Mouse (Mus musculus): ENCODE results near the gene Tm4sf4. TPM values are rescaled to one million over a fixed set of nuclear protein-coding genes. Genes with fewer than 3 reads are reported as not detected.

Tm4sf4 gene
- total RNA-seq (2021) = 0.81 and 1.2 TPM in 2 replicates
- long read RNA-seq, transcript Tm4sf4-201 (5 exons, 1,496 nt) = major isoform, 42 of 45 reads
- long read RNA-seq, partial matches to known transcripts = 1 of 45 reads
- long read RNA-seq, other reads (novel, unspliced or antisense) = 2 of 45 reads

DNA sequence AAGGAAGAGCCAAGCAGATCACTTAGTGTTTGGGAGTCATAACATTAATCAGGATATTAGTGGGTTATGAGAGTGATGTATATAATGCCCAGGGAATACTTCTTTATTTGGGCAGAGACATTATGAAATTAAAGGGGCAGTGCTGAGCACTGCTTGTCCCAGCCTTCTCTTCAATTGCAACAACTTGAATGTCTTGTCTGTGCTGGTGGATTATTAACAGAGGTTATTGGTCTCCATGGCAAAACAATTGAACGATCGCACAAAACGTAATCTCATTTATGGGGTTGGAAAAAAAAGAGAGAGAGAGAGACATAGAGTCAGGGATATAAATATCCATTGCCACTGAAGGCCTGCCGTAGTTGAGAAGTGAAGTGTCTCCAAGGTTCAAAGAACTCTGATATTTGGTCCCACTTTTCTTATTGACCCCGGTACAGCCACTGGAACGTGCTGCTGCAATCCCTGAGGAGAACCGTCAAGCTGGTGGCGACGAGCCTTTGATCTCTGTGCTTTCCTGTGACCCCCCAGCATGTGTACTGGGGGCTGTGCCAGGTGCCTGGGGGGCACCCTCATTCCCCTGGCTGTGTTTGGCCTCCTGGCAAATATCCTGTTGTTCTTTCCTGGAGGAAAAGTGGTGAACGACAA is at the start of gene Tm4sf4:
TSS of gene Tm4sf4 (plus strand) at position 226 of the 642 bp plus-strand sequence.
- no peak for DNase-seq

DNA sequence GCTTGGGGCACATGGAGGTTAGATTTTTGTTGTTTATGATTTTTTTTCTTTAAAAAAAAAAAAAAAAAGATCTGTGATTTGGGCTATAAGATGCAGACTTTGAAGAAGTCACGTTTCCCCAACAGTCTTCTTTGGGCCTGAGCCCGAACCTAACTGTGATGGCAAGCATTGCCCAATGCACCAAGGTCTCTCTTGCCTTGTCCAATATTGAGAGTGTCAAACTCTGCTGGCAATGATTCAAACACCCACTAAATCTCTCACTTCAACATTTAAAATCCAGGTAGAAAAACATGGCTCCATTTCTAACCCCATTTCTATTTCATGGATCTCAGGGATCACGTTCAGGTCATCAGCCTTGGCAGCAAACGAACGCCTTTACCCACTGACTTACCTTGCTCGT is 38.7 kb upstream of the Tm4sf4 start:
- DNase-seq = no peak

DNA sequence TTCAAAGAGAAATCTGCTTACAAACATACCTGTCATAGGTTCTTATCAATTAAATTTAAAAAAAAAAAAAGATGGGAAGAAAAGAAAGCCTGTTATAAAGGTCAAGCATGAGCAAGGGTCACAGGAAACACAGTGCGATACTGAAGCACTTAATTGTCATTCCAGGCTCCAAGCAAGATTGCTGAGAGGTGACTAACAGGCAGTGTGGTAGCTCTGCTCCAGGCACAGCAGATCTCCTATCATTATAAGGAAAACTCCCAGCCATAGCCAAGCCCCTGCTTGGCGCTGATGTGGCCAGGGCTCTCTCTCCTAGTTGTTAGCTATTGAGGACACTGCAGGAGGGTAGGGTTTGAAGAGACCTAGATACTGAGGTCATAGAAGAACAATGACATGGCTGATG is 38.2 kb upstream of the Tm4sf4 start:
- no peak for DNase-seq

DNA sequence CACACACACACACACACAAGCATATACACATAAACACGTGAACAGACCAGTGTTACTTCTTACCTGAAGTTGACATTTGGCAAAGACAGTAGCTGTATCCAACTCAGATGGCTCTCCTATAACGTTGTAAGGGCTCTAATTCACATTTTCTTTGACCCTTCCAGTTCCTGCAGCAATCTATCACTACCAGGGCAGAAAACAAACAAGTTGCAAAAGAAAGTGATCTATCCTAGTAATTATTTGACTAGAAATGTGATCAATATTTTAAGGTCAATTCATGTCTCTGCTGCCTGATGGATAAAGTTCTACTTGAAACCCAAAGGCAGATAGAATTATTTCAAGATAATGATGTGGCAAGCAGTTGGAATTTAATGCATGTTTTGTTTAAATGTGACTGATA is 37.5 kb upstream of the Tm4sf4 start:
- no peak for DNase-seq

DNA sequence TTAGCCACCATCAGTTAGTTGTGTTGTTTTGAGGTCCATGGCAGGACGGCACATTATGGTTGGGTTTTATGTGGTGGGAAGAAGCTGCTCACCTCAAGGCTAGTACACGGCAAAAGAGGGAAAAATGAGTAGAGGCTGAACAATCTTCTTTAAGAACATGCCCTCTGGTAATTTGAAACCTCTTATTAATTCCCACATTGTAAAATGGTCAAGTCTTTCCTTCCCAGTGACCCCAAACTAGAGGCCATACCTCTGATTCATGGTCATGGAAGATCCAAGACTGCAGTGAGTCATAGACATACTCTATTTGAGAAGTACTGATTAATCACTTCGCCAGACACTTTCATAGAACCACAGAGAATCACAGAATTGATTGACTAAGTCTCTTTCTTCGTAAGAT is 13.6 kb upstream of the Tm4sf4 start:
- DNase-seq = no peak

DNA sequence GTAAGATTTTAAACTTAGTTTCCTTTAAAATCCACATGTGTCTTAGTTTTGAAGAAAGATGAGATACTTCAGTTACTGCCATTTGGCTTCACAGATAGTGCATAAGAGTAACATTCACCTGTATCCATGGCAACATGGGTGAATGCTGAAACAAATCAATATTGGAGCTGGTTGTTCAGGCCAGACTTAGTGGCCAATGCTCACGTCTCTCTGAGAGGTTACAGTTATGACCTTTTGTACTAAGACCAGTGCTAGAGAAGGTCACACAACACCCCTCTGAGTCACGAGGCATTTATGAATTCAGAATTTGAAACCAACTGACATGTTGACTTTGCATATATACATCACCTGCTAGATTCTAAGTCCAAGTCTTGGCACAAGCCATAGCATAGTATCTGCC is 4.9 kb upstream of the Tm4sf4 start:
- DNase-seq = no peak

DNA sequence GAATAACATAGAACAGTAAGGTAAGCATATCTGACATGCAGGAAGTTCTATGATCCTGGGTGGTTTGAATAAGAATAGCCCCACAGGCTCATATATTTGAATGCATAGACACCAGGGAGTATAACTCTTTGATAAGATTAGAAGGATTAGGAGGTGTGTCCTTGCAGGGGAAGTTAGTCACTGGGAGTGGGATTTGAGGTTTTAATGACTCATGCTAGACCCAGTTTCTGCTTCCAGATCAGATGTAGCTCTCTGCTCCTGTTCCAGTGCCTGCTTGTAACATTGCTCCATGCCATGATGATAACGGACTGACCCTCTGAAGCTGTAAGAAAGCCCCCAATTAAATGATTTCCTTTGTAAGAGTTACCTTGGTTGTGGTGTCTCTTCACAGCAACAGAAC is 4.5 kb upstream of the Tm4sf4 start:
- DNase-seq = no peak

DNA sequence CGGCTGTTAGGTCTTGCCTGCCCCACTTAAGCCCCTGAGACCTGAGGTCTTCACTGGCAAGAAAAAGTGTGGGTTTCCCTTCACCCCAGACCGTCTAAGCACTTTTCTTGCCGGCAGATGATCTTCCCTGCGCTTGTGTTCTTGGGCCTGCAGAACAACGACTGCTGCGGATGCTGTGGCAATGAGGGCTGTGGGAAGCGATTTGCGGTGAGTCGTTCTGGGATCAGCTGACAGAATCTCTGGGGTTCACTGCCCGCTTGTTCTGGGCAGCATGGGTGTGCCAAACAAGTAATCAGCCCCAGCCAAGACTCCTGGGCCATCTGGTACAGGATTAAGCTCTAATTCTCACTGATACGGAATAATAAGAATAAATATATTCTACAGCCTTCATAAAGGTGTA is 1.2 kb downstream of the Tm4sf4 start:
- DNase-seq = no peak

DNA sequence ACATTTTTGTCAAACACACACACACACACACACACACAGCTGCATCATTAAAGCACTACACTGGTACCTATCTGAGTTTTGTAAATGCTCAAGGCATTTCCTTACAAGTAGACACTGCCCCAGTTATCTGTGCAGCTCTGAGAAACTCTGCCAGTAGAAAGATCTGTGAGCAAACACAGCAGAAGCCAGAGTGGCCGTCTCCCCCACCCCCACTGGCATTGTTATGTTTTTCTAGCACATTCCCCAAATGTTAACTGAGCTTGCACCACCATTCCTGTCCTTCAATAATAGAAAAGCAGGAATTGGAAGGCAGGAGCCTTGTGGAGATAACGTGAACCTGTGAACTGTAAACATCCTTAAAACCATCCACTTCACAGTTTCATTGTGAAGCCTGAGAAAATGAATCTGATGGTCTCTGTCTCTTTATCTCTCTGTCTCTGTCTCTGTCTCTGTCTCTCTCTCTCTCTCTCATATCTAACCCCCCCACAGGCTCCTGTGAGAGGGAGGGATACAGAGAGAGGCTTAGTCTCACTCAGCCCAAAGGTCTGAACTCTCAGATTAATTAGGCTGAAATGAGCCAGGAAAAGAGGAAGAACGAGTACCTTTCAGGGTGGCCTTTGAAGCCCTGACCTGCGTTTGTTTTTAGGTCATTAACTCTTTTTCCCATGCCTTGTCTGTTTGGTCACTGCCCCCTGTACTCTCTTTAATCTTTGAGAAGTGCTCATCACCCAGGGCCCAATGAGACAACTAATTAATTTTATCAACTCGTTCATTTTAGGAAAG is 3.8 kb downstream of the Tm4sf4 start:
- DNase-seq = no peak

DNA sequence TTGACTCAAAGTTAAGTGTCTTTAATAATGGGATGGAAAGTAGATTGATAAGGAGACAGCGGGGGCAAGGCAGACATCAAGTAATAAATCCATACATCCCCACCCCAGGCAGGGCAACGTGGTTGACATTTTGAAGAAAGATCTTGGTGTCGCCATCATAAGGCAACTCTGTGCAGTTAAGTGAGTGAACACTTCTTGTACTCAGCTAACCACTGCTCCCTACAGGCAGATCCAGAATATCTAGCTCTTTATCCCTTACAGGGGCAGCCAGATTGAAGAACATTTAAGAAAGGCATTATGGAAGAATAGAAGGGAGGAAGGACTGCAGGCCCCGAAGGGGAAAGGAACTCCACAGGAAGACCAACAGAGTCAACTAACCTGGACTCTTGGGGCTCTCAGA is 4.4 kb downstream of the Tm4sf4 start:
- no peak for DNase-seq

DNA sequence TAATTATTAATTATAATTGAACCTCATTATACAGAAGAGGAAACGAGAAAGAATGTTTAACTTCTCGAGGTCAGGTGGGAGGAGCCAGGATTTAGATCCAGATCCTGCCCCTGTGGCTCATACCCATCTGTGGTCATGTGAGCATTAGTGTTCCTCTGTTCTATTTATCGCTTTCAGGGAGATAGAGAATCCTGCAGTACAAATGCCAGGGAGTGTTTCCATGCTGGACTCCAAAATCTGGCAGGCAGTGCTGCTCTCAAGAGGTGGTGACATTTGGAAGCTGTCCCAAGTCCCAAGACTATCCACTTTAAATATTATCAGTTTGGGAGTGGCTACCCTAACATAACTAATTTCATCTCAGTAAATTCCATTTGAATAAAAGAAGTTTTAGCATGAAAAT is 6.6 kb downstream of the Tm4sf4 start:
- DNase-seq = no peak

DNA sequence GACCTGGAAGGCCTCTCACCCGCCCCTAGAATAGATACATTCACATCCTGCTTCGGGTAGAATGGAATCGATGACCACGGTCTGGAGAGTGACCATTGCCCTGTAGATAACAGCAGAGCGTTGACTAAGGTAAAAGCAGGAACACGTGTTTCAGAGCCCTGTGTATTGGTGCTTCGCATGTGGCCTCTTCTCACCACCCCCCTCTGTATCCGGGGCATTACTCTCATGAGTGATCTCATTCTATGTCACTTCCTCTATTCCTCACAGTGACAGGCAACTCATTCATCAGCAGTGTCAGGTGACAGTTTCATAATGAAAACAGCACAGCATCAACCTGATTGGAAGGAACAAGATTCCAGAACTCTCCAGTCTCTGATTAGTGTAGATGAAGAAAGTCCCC is 10.2 kb downstream of the Tm4sf4 start:
- no peak for DNase-seq

DNA sequence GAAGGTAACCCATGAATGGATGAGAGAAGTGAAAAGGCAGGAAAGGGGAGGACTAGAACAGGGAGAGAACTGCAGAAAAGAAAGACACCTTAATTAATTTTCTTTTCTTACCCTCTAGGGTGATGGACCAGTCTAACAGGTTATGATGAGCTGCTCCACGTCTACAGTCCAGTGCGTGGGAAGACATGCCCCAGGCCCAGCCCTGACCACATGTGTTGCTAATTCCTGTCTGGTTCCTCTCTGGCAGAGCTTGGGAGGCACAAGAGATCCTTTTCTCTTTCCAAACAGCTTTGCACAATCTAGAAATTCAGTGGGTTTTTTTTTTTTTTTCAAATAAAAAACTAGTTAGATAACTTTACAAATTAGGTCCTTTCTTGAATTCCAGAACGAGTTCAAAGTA is 15.8 kb downstream of the Tm4sf4 start:
- DNase-seq = no peak

DNA sequence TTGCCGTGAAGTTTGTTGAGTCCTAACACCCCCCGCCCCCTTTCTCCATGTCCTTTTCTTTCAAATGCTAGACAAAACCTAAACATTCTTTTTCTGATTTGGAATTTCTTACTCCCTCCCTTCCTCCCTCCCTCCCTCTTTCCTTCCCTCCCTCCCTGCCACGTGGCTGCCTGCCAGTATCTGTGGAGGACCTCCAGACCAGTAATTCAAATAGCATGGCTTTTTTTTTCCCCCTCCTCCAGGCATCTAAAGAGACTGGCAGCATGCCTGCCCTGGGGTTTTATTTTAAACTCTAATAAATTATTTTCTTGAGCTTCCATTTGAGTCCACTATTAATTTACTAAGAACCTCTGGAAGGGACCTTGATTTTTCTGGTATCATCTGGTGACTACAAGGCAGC is 20.6 kb downstream of the Tm4sf4 start:
- DNase-seq = peak; percentile 47

DNA sequence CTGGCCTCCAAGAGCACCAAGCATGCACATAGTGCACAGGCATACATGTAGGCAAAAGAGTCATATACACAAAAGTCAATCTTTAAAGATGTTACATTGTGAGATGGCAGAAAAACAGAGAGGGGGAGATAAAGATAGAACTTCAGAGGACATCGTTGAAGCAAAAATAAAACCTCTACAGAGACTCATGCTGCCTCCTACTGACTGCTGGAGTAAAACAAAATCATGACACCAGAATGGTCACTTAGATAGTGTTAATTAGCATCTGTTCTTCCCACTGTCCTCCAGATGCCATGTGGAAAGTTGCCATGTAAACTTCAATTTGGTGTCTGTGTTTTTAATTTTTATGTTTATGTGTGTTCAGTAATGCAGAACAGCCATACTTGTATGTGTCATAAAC is 22.8 kb downstream of the Tm4sf4 start:
- no peak for DNase-seq

DNA sequence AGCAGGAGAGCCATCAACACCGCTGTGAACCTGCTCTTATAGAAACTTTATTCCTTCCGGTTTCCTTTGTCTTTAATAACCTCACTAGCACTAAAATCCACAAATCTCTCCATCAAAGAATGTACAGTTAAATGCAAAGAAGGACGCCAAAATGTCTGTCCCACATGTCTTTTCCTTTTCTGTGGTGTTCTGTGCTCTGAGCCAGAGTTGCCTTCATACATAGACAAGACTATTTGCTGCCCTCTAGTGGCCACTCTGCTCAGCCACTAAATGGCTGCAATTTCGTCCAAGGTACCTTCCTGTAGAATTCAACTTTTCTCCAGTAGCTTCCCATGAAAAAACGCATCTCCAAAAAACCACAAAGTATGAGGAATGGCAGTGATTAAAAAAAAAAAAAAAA is 23.3 kb downstream of the Tm4sf4 start:
- DNase-seq = peak; percentile 55

DNA sequence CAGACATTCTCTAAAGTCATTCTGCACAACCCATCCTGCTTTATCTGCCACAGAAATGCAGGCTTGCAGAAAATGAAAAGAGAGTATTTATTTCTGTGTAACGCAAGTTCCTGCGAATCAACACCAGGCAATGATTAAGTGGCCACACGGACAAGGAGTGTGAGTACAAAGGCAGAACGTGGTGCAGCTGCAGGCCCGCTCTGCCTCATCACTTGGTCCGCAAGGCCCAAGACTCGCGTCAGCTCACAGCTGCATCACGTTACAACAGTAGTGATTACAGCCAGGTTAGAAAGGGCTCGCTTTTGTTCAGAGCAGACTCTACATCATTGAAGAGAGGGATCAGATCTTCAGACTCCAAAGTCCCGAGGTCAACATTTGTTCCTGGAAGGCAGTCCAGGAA is 33.5 kb downstream of the Tm4sf4 start:
- no peak for DNase-seq

DNA sequence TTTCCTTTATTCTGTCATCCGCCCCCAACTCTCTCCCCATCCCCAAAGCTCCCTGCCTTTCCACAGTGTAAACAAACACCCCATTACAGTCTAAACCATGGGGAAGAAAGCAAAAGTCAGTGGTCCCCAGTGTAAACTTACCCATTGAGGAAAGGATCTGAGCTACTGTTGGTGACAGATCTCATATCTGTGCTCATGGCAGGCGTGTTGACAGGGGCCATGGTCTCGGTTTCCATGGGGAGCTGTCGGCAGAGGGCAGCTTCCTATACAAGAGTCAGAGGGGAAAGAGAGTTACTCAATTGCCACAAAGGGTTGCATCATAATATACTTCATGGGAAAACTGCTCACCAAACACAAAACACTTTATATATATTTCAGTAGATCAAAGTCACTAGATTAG is 38.2 kb downstream of the Tm4sf4 start:
- no peak for DNase-seq

DNA sequence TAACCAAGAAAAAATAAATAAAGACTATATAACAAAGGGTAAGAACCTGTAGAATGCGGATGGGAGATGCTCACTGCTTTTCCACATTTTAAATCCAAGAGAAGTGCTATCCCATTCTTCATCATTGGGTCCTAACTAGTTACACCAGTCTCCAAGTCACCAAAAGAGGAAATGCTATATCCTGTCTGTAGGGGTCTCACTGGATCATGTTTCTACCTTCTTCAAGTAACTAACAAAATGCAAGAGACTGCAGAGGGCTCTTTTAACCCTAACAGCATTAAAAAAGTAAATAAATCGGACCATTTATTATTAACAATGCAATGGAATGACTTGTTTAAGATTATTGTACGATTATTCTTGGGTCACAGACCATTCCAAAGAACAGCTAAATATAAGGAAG is 41.2 kb downstream of the Tm4sf4 start:
- DNase-seq = no peak

DNA sequence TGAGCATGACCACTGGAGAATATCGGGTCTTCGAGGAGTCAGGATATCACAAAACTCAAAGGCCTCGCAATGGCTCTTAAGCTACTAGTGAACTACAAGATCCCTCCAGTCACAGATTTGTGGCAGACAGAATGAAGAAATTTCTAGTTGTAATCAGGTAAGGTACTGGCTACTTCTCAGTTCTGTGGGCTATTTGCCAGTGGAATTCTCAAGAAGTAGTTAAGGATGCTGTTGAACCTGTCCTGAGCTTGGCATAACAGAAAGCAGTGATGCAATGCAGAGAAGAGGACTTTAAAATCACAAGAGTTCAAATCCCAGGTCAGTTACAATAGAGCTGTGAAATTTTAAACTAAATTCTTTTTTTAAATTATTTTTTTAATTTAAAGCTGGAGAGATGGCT is 44.2 kb downstream of the Tm4sf4 start:
- no peak for DNase-seq

DNA sequence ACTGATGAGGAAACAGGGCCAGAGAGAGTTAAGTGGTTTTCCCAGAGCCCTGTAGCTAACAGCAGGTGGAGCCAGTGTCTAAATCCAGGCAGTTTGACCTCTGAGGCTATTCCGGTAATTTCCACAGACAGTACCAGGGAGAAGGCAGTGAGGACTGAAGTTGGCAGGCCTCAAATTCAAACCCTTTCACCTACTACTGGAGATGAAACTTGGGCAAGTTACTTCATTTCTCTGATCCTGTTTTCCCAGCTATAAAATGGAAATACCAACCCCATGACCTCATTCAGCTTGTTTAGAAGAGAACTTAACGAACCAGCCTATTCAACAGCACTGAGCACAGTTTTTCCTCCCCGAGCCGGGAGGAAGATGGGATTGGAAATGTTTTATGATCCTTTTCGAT is 45.2 kb downstream of the Tm4sf4 start:
- peak; percentile 42 for DNase-seq

DNA sequence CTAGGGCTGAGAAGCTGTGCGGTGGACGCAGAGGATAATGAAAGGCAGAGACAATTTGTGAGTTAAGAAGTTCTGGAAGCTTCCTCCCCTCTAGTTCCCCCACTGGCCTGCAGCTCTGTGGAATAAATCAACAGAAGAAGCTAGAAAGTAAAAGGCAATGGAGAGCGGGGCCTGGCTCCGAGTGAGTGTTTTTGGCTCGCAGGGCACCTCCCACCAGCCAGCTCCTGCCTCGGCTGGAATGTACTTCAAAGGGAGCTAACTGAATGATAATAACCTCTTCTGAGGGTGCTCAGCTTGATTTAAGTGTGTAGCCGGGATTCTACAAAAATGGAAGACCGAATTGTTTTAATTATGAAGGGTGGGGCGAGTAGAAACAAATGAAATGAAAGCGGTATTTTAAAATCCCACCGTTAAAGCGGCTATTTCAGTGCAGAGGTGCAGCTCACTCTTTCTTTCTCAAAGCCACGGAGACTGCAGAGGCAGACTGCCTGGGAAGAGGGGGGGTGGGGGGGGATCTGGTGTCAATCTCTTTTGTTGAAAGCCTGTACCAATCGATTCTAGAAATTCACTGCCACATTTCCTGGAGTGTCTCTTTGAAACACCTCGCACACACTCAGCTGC is 46.0 kb downstream of the Tm4sf4 start:
- DNase-seq = peak; percentile 38

DNA sequence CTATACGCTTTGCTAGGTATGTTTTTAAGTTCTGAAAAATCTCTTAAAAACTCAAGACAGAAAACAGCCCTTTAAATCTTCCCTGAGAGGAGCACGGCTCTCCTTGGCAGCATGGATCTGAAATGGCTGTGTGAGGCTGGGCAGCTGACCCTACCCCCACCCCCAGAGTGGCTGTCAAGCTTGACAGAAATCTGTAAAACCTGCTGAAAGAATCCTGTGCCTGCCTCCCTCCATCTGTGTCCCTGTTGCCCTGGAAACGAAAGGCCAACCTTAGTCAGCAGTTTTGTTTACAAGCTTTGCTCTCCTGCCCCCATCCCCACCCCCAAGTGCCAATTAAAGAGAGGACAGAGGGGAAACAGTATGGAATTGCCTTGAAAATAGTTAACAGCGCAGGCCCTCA is 47.3 kb downstream of the Tm4sf4 start:
- no peak for DNase-seq

DNA sequence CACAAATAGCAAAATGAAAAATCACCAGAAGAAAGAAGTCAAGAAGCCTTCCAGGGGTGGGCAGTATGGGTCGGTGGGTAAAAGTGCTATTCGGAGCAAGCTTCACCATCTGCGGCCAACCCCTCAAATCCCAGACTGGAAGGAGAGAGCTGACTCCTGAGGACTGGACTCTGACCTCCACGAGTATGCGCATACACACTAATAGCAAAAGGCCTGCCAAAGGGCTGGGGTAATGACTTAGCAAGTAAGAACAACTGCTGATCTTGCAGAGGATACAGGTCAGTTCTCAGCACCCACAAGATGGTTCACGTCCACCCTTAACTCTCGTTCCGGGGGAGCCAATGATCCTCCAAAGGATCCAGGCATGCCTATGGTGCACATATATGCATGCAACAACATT is 49.3 kb downstream of the Tm4sf4 start:
- DNase-seq = no peak
